Mouse (Mus musculus) C2C12 (cell line): ENCODE measurements around the gene Acacb. TPM values are rescaled to one million over a fixed set of nuclear protein-coding genes. Genes with fewer than 3 reads are reported as not detected.
A peak's percentile ranks its signal among the peaks of the same experiment; 100 is the strongest.

ENCODE experiments used
- H3K27me3 ChIP-seq: one replicate; pipeline ENCODE4 v1.6.1; 2011; ENCODE audit not compliant: control insufficient read depth, insufficient read depth, insufficient read length
- H3K36me3 ChIP-seq: one replicate; pipeline ENCODE4 v1.6.1; 2011; ENCODE audit not compliant: control insufficient read depth, insufficient read depth
- H3K4me3 ChIP-seq: one replicate; pipeline ENCODE4 v1.5.1; 2011; ENCODE audit warnings: mild to moderate bottlenecking, control low read depth; ENCODE audit not compliant: poor library complexity, insufficient read depth, severe bottlenecking
- H3K79me2 ChIP-seq: one replicate; pipeline ENCODE4 v1.6.1; 2011; ENCODE audit not compliant: control insufficient read depth, insufficient read depth
- H3K79me3 ChIP-seq: one replicate; pipeline ENCODE4 v1.6.1; 2011; ENCODE audit warnings: low read depth, control low read depth
- H3ac ChIP-seq: one replicate; pipeline ENCODE3; 2011; ENCODE audit warnings: low read depth; ENCODE audit not compliant: control insufficient read depth, insufficient read length
- CEBPB ChIP-seq: IDR thresholded peaks from one replicate; pipeline ENCODE4 v1.6.1; 2011; ENCODE audit warnings: low read depth, mild to moderate bottlenecking, control low read depth, moderate library complexity
- CTCF ChIP-seq: IDR thresholded peaks from one replicate; pipeline ENCODE4 v1.5.1; 2011; ENCODE audit not compliant: control insufficient read depth, insufficient read depth, insufficient read length
- FOSL1 ChIP-seq: IDR thresholded peaks from one replicate; pipeline ENCODE4 v1.8.0; 2011; ENCODE audit warnings: mild to moderate bottlenecking, low read length; ENCODE audit not compliant: poor library complexity, insufficient read depth, severe bottlenecking
- MAX ChIP-seq: IDR thresholded peaks from one replicate; pipeline ENCODE4 v1.6.1; 2011; ENCODE audit warnings: mild to moderate bottlenecking, control low read depth
- MYOD1 ChIP-seq: IDR thresholded peaks from one replicate; pipeline ENCODE4 v1.6.1; 2011; ENCODE audit warnings: low read depth; ENCODE audit not compliant: control insufficient read depth, insufficient read length
- MYOG ChIP-seq: IDR thresholded peaks from one replicate; pipeline ENCODE4 v1.6.1; 2011; ENCODE audit not compliant: control insufficient read depth, insufficient read length; ENCODE audit errors: extremely low read depth
- USF1 ChIP-seq: IDR thresholded peaks from one replicate; pipeline ENCODE4 v1.6.1; 2011; ENCODE audit warnings: low read depth, mild to moderate bottlenecking, control low read depth, moderate library complexity
- long read RNA-seq, 2 experiments: library from polyadenylated mRNA; unstranded; transcript quantifications; one replicate each; pipeline ENCODE4 v2.0.0; 2019 to 2020
- polyA plus RNA-seq: library from polyadenylated mRNA; unstranded; fragments of >200 nt; fragmentation: generic; extraction: Trizol; gene quantifications from one replicate; pipeline ENCODE4 v1.2.1, GENCODE M21; 2012; ENCODE audit warnings: missing spikeins

The Acacb gene
- 0.26 TPM for polyA plus RNA-seq
- long read RNA-seq, experiment 1, partial matches to known transcripts: 1 of 1 reads
- long read RNA-seq, experiment 1, other reads (novel, unspliced or antisense): 0 of 1 reads
- long read RNA-seq, experiment 2, partial matches to known transcripts: 2 of 2 reads
- long read RNA-seq, experiment 2, other reads (novel, unspliced or antisense): 0 of 2 reads

- no peak for TF ChIP-seq MYOG
- no peak for TF ChIP-seq CTCF
- no peak for TF ChIP-seq MAX
- no peak for TF ChIP-seq MYOD1
- TF ChIP-seq FOSL1: no peak
- TF ChIP-seq USF1: no peak
- no peaks in the 10 kb centered on the region for H3K79me3 ChIP-seq
- peaks cover 22% of the 10 kb centered on the region for H3K27me3 ChIP-seq
- no peak within 1 kb of the TSS for H3K4me3 ChIP-seq
- no peak within 1 kb of the TSS for H3ac ChIP-seq
- H3K79me2 ChIP-seq: no peaks in the 10 kb centered on the region
- no peaks in the 10 kb centered on the region for H3K36me3 ChIP-seq
These were observed at the start of gene Acacb for GRCm38 (mm10) chr5:114146028-114146888. Gene Acacb, plus strand, starts transcription at chr5:114146535.

GRCm38 (mm10) chr5:114099709-114100389 lies 46.5 kb upstream of the Acacb start:
- H3K79me2 ChIP-seq: peaks cover 19% of the 10 kb centered on the region
- no peaks in the 10 kb centered on the region for H3K36me3 ChIP-seq
- H3ac ChIP-seq: peak overlapping the region; percentile 81
- H3K4me3 ChIP-seq: peak overlapping the region; percentile 72
- TF ChIP-seq MYOD1 (no peak), FOSL1 (no peak), CTCF (no peak), MAX (no peak), USF1 (no peak), CEBPB (no peak), MYOG (no peak)
- H3K27me3 ChIP-seq: peaks cover 1% of the 10 kb centered on the region
- H3K79me3 ChIP-seq: no peaks in the 10 kb centered on the region

- no peak for TF ChIP-seq USF1
- no peak for TF ChIP-seq MAX
- no peak for TF ChIP-seq FOSL1
- no peak for TF ChIP-seq MYOD1
- no peak for TF ChIP-seq CTCF
- no peak for TF ChIP-seq CEBPB
- TF ChIP-seq MYOG: no peak
- Histone ChIP-seq H3K36me3 (peaks cover 3% of the 10 kb centered on the region), H3ac (peak overlapping the region; percentile 81)
These were observed 45.8 kb upstream of the Acacb start for GRCm38 (mm10) chr5:114100390-114101099.

DNA sequence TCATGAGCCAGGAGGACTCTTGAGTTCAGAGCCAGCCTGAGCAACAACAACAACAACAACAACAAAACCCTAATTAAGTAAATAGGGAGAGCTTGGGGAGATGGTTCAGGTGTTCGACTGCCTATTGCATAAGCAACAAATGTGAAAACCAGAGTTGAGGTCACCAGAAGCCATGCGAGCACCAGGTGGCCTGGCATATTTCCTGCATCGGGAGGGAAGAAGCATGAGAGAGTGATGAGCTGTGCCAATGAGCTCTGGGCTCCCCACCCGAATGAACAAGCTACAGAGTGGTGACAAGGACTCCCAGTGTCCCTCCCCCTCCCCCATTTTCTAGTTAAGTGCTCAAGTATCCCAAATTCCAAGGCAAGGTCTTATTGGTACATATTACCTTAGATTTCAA lies 44.5 kb upstream of the Acacb start:
- TF ChIP-seq FOSL1 (no peak), CTCF (no peak), MYOD1 (no peak), USF1 (no peak), MAX (no peak), CEBPB (no peak), MYOG (no peak)
- Histone ChIP-seq H3K27me3 (no peaks in the 10 kb centered on the region), H3K4me3 (no peak overlapping the region)

More at GRCm38 (mm10) chr5:114100390-114101099, 45.8 kb upstream of the Acacb start:
- no peaks in the 10 kb centered on the region for H3K79me3 ChIP-seq
- peaks cover 19% of the 10 kb centered on the region for H3K79me2 ChIP-seq
- peak overlapping the region; percentile 72 for H3K4me3 ChIP-seq
- H3K27me3 ChIP-seq: no peaks in the 10 kb centered on the region

GRCm38 (mm10) chr5:114102807-114103206 lies 43.5 kb upstream of the Acacb start:
- Histone ChIP-seq H3K36me3 (peaks cover 6% of the 10 kb centered on the region), H3ac (no peak overlapping the region), H3K4me3 (no peak overlapping the region), H3K79me3 (no peaks in the 10 kb centered on the region), H3K27me3 (no peaks in the 10 kb centered on the region), H3K79me2 (peaks cover 19% of the 10 kb centered on the region)
- TF ChIP-seq FOSL1: no peak
- no peak for TF ChIP-seq MYOD1
- no peak for TF ChIP-seq MYOG
- no peak for TF ChIP-seq CTCF
- TF ChIP-seq CEBPB: no peak
- TF ChIP-seq MAX: no peak
- no peak for TF ChIP-seq USF1

More for the DNA sequence above, 44.5 kb upstream of the Acacb start:
- H3K36me3 ChIP-seq: peaks cover 3% of the 10 kb centered on the region
- H3K79me3 ChIP-seq: no peaks in the 10 kb centered on the region
- peaks cover 19% of the 10 kb centered on the region for H3K79me2 ChIP-seq
- H3ac ChIP-seq: no peak overlapping the region
